Mouse (Mus musculus) thymus, adult 2 months (tissue): ENCODE measurements around the gene Cldn4.

Experiments used
- CTCF ChIP-seq: fragments of 200-500 bp; IDR thresholded peaks from 2 replicates; pipeline ENCODE4 v1.5.1; 2012; ENCODE audit warnings: mild to moderate bottlenecking, control low read depth, low read length, moderate library complexity, borderline replicate concordance; ENCODE audit not compliant: control insufficient read depth, poor library complexity, insufficient read depth; ENCODE audit errors: extremely low read depth
- POLR2A ChIP-seq: fragments of 200-500 bp; IDR thresholded peaks from 2 replicates; pipeline ENCODE4 v1.6.1; 2012; ENCODE audit warnings: mild to moderate bottlenecking, low read length, control low read depth, moderate library complexity; ENCODE audit not compliant: control insufficient read depth, poor library complexity, insufficient read depth; ENCODE audit errors: extremely low read depth

GRCm38 (mm10) chr5:134951053-134951884 lies 4.5 kb upstream of the Cldn4 start:
- TF ChIP-seq POLR2A (no peak), CTCF (no peak)
